Mouse (Mus musculus) kidney, adult 2 months (tissue): ENCODE data around the gene Hbq1a.
"Not testable (repeated sequence)": the region's sequence is repeated elsewhere in the genome, so short reads cannot be mapped to it uniquely, and the experiment has no call there.

Source experiments
- CTCF ChIP-seq: fragments of 200-500 bp; conservative IDR thresholded peaks from 2 replicates; pipeline ENCODE4 v1.5.1; 2011; ENCODE audit warnings: low read depth, mild to moderate bottlenecking, control low read depth, low read length, moderate library complexity, mixed read lengths; ENCODE audit not compliant: insufficient read depth, insufficient read length
- POLR2A ChIP-seq: fragments of 200-500 bp; IDR thresholded peaks from one replicate; pipeline ENCODE4 v1.6.1; 2011; ENCODE audit warnings: low read depth, low read length, control low read depth

GRCm38 (mm10) chr11:32284582-32284981, 15.3 kb upstream of the Hbq1a start:
- not testable (repeated sequence) for TF ChIP-seq POLR2A, CTCF
